Mouse (Mus musculus) ovary, postnatal 14 days (tissue): Measurements from ENCODE around the gene Il22.
"Not testable (repeated sequence)": the region's sequence is repeated elsewhere in the genome, so short reads cannot be mapped to it uniquely, and the experiment has no call there.

ENCODE experiments used
- DNase-seq: peaks from one replicate; pipeline ENCODE4 v3.0.0; 2022; ENCODE audit warnings: low spot score

Gene Il22

DNA sequence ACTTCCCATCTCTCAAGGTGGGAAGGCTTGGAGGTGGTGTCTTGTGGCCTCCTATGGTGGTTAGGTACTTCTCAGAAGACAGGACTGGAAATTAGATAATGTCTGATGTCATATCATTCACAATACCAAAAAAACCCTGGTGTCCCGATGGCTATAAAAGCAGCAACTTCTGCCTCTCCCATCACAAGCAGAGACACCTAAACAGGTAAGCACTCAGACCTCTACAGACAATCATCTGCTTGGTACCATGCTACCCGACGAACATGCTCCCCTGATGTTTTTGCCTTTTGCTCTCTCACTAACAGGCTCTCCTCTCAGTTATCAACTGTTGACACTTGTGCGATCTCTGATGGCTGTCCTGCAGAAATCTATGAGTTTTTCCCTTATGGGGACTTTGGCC is at the start of gene Il22:
Gene Il22 (plus strand): TSS at position 301 of the 400 bp plus-strand sequence.
- no peak for DNase-seq

DNA sequence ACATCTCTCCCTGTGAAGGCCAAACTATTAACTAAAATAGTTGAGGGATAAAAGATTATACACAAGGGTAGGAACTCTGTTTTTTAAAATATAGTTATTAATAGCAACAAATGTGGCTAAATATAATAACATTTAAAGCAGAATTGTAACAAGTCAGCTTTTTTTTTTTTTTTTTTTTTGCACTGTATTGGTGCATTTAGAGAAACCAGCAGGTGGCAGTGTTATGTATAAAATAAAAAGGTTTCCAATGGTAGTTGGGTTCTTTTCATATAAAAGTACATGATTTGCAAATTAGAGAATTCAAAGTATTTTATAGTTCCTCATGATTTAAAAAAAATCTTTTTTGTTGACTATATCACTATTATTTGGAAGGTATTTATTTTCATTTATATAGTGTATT is 48.8 kb upstream of the Il22 start:
- DNase-seq: no peak

DNA sequence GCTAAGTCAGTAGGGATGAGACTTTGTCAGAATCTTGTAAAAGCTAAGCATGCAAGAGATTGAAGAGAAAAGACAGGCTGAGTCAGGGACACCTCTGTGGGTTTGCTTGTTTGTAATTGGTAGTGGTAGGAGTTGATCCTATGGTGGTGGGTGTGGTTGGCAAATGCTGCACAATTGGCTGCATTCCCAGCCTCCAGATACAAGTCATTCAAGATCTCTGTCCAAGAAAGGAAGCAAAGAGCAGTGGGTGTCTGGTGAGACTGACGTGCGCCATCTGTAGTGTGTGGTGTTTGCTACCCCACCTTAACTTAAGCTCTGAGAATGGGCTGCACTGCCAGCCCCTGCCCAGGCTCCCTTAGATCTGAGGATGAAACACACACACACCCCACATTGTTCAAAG is 43.6 kb upstream of the Il22 start:
- DNase-seq: no peak

DNA sequence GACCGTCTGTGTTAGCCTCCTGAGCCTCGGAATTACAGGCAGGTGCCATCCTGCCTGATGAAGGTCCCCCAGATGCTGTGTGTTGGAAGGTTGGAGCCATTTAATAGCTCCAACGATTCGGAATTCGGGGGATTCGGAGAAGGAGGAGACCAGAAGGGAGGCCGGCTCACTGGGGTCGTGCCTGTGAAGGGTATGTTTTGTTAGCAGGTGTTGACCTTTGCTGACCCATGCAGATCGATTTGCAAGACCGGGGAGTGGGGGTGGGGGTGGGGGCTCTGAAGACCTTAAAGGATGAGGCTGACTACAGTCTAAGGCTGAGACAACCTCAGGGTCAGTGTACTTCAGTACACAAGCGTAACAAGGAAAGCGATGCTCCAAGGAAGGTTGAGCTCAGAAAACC is 35.5 kb upstream of the Il22 start:
- no peak for DNase-seq

DNA sequence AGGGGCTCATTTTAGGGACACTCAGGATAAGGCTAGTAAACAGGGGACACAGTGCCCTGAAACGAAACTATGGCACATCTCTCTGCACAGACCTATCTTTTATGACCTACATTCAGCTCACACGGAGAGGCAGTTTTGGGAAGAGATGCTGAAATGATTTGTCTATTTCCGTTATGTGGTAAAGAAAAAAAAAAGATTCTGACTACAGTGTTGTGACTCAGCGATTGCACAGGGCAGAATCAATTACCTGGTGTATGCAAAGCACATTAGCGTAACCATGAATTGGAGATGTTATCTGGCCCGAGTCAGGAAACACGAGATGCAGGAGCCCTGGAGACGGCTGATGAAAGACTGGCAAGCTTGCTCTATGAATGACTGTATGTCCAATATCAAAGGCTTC is 32.3 kb upstream of the Il22 start:
- DNase-seq: no peak

DNA sequence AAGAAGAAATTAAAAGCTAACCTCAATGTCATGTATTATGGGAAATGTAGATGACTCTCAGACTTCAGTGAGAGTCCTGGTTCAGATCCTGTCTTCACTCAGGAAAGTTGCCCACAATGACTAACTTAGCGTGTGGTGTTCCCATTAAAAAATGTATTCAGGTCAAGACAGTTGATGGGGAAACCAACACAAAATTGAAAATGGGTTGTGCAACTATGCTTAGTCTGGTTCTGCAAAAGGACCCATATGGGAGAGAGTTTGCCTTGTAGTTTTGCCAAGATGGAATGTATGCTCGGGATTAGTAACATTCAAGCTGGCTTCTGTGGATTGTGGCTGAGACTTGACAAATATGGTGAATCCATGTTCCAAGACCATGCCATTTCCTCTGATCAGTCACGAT is 31.9 kb upstream of the Il22 start:
- DNase-seq: no peak

DNA sequence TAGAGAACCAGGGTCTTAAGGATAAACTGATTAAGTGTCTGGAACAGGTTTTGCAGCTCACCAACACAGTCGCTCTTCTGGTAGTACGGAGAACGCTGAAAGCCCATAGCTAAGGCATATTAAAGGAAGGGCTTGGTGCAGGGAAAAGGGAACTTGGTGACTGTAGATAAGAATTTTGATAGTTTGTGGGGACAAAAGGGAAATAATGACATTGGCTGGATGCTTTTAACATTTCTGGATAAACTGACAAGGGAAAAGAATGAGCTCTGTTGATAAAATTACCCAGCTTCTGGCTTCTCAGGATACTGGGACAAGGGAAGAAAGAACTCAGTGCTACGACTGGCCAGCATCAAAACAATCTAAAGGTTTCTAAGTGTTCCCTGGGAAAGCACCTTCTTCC is 29.2 kb upstream of the Il22 start:
- DNase-seq: not testable (repeated sequence)

DNA sequence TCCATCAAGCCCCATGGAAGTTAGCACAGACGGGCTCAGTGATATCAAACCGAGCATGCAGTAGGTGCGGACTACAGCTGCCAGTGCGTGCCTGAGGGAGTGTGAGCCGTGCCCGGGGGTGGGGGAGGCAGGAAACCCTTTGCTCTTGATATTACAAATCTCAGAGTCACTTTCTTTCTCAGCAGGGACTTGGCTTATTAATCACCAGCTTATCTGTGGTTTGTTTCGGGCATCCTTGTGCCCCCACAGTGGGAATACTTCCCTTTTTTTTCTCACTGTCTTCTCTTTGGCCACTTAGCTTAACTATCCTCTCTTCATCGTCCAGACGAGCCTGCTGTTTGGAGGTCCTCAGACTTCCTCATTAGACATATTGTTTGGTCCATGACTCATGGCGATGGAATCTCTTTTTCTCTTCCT is 26.0 kb upstream of the Il22 start:
- no peak for DNase-seq

DNA sequence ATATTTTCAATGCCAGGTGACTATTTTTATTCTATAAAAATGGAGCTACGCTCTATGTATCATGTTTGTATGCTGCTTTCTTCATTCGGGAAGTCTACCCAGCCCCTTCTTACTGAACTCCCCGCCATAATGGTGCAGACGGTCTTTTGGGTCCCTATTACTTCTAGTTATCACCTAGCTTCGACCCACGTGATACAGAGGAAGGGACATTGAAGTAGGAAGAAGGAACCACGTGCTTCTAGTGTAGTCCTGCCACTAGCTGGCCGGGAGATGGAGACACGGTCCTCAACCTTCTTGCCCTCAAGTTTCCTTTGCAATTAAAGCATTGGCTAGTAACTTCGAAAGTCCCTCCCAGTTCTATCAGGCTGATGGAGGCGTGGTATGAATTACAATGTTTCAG is 25.5 kb upstream of the Il22 start:
- DNase-seq: no peak

DNA sequence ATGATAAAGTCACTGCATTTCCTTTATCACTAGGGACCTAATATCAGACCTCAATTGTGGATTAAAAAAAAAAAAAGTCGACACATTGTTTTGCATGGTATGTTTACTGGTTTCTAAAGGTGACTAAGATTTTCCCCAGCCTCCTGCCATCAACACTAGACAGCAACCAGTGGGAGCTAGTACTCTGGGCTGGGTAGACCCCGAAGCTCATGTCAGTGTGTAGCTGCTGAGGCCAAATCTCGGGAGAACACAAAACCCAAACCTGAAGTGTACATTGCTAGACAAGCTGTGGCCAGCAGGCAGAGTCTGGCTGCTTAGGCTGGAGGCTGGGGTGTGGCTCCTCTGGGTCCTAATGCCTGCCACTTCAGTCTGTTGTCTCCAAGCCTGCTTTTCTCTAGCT is 9.6 kb upstream of the Il22 start:
- DNase-seq: not testable (repeated sequence)

DNA sequence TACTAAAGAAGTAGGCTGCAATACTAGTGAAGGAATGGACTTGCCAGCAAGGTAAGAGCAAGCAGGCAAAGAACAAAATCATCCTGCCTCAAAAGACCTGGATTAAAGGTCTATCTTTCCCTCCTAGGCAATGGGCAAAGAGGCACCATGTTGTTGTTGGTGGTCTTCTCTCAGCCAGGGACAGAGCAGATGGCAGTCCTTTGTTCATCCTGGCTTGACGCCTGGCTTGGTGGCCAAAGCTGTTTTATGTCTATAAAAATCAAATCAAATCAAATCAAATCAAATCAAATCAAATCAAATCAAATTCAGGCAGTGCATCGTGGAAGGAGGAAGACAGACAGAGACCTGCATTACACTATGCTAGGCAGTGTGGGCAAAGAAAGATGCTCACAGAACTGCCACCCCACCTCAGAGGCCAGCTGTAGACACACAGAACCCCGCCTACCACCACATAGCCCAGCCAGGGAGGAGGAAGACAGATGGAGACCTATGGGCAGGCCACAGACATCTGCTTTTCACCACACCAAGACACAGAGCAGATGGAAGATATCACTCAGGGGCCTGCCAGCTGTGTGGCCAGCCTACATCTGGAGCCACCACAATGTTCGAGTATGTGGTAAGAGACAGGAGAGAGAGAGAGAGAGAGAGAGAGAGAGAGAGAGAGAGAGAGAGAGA is 11.1 kb downstream of the Il22 start:
- not testable (repeated sequence) for DNase-seq

DNA sequence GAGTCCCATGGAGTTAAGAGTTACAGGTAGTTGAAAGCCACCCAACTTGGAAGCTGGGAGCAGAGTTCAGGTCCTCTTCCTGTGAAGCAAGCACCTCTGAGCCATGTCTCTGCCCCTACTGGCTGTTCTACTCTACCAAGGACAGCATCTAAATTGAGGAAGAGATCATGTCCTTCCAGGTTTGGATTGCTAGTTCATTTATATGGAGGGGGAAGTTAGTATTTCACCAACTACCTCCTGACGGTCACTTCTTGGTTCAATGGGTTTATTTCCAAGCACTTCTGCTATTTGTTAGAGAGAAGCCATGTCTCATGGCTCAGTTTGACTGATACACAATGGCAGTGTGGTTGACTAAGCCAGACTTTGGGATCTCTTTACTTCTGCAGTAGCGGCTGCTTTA is 22.9 kb downstream of the Il22 start:
- DNase-seq: not testable (repeated sequence)

DNA sequence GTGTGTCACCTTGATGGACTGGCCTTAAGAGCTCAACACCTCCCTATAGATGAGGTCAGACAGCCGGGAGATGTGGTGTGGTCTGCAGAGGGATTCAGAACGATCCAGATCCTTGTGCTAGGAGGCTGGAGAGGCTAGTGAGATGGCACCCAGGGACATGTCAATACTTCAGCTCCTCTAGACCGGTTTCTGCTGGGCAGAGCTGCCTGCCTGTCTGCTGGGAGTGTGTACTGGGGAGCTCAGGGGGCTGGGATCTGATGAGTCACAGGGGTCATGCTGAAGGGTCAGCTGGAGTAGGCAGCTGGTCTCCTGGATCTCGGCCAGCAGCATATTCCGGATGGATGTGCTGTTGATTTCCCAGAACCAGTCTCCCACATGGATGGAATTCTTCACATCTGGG is 27.9 kb downstream of the Il22 start:
- not testable (repeated sequence) for DNase-seq

DNA sequence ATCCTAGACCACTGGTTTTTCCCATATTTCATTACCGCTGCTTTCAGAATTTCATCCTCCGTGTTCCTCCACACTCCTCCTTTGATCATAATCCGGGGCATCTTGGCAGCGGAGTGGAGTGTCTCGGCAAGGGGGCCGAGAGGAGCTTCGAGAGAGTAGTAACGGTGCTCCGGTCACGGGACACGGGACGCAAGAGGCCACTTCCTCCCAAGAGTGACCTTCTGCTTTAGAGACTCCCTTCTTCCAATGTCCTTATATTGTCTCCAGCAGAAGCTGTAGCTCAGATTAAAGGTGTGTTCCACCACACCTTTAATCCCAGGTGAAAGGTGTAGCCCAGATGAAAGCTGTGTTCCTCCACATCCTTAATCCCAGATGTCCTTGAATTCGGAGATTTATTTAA is 35.9 kb downstream of the Il22 start, which contains the start of gene Gm32717:
Gene Gm32717 (minus strand): TSS at position 101 of the 400 bp plus-strand sequence.
- not testable (repeated sequence) for DNase-seq

DNA sequence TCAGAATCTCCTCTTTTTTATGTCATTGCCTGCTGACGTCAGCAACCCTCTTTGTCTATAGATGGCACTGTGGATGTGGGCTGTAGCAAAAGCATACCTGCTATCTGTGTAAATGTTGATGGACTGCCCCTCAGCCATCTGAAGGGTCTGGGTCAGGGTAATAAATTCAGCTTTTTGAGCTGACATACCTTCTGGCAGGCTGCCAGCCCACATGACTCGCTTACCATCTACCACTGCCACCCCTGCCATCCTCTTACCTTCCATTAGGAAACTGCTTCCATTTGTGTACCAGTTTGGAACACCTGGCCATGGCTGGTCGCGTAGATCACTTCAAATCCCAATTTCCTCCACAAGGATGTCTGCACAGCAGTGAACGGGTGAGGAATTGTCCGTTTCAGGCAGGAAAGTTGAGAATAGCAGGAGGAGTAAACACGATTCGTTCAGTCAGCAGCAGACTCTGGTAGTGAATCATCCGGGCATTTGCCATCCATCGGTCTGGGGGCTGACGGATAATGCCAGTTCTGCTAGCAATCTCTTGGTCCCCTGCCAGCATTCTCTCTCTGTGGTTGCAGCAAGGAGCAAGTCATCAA is 44.4 kb downstream of the Il22 start:
- not testable (repeated sequence) for DNase-seq

DNA sequence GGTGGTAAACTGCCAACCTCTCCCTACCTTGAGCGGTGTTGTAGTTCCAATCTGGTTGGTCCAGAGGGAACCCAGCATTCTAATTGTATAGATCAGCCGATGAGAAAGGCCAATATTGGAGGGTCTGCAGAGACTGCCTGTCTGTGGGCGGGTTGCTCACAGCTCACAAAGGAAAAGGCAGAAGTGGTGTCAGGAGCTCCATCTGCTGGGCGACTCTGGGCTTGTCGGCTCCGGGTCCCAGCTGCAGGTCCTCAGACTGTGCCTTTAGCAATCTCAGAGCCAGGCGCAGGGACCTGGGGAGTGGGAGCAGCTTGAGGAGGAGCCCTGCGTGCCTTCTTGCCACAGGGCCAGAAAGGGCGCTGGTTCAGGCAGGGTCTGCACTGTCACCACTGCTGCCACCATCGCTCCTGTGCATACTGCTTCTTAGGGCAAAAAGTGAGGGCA is 46.1 kb downstream of the Il22 start:
- no peak for DNase-seq

DNA sequence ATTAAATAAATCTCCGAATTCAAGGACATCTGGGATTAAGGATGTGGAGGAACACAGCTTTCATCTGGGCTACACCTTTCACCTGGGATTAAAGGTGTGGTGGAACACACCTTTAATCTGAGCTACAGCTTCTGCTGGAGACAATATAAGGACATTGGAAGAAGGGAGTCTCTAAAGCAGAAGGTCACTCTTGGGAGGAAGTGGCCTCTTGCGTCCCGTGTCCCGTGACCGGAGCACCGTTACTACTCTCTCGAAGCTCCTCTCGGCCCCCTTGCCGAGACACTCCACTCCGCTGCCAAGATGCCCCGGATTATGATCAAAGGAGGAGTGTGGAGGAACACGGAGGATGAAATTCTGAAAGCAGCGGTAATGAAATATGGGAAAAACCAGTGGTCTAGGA is 53.6 kb downstream of the Il22 start, which contains the start of gene Gm32802:
Gene Gm32802 (plus strand): TSS at position 301 of the 400 bp plus-strand sequence.
- not testable (repeated sequence) for DNase-seq
